Mouse (Mus musculus): Measurements from ENCODE around the gene Pphln1.

DNA sequence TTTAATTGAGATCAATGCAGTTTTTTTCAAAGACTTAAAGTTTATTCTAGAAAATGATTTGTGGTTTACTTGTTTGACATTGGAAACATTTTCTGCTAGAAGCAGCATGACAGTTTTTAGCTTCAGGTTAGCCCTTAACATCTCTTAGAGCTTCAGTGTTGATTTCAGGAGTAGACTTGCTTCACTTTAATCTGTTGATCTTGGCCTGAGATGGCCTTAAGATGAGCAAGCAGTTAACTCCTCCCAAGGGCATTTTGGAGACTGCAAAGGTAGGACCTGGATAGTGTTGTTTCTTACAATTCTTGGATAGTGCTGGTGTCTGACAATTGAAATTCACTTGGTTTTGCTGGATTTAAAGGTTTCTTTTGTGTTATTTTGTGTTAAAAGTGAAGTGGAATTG is 6.7 kb downstream of the Pphln1 start:
- TF ChIP-seq POLR2A (IDR thresholded peaks at IDR 0.05; ENCODE audit: insufficient read depth, low read depth, low read length) (no peak), CTCF (IDR thresholded peaks at IDR 0.05; ENCODE audit: insufficient read depth, low read depth, low read length) (no peak)

Data from olfactory bulb, adult 2 months (tissue).